Mouse (Mus musculus): ENCODE results near the gene Adsl.
"Not testable (repeated sequence)": the region's sequence is repeated elsewhere in the genome, so short reads cannot be mapped to it uniquely, and the experiment has no call there.

The Adsl gene

DNA sequence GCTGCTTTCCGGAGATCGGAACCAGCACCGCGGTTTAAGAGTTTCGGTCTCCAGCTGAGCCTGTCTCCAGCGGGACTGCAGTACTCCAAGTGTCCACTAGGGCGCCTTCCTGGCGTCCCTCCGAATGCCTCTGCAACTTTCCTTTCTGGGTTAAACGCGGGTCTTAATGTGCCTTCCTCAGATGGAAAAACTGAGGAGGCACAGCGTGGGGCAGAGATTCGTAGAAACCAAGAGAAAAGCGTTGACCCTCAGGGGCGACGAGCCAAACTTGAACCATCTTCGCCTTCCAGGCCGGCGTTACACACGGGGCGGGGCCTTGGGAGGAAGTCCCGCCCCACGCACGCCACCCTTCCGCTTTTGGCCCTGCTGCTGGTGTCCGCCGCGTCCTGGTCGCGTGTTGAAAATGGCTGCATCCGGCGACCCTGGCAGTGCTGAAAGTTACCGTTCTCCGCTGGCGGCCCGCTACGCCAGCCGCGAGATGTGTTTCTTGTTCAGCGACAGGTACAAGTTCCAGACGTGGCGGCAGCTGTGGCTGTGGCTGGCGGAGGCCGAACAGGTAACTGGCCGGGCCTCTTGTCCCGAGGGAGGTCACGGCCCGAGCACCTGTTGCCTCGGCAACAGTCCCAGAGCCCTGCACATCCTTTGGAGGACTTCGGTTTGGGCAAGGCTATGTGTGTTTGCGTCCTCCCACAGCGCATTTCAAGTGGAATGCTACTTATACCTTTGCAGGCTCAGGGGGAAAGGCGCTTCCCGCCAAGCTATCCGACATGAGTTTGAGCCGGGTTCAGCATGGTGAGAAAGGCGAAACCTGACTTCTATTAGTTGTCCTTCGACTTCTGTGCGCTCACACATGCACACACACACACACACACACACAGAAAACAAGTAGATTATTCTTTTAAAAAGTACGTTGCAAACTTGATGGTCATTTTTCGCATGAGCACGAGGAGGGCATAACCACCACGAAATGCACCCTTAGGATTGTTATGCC lies at the start of gene Adsl:
TSS of gene Adsl (plus strand) at position 346 of the 991 bp plus-strand sequence.
- DNase-seq (ENCODE audit: low read depth, low spot score), result peak; percentile 96

DNA sequence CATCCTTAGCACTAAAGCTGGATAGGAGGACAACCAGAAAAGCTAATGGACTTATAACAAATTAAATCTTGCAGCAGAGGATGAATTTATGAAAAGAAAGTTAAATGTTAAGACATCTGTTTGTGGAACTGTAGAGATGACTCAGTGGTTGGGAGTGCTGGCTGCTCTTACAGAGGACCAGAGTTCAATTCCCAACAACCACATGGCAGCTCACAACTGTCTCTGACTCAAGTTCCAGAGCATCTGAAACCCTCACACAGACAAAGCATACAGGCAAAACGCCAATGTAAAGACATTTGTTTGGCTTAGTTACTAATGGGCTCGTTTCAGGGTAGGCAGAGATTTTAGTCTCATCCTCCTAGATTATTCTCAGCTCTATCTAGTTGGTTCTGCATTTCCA lies 48.5 kb upstream of the Adsl start:
- peak; percentile 37 for DNase-seq (ENCODE audit: low read depth, low spot score)

DNA sequence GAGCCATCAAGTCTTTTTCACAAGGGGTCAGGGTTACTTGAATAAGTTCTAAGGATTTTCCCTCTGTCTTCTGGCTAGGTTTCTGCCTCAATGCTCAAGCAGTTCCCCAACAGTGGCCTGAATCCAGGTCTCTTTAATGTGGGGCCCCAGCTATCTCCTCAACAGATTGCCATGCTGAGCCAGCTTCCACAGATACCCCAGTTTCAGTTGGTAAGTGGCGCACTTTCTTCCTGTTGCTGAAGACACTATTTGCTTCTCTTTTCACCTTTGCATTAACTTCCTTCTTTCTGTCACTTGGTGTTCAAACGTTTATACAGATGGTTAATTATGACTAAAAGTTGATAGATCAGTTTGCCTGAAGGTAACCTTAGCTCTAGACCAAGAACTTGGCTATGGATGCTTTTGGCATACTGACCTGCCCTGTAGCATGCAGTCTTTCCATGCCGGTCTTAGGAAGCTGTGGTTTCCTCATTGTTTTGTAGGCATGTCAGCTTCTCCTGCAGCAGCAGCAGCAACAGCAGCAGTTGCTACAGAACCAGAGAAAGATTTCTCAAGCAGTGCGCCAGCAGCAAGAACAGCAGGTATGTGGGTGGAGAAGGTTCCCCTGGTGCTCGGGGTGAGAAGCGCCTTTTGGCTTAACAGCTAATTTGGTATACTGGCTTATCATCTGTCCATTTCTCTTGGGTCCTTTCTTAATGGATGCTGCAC lies 46.3 kb upstream of the Adsl start:
- DNase-seq (ENCODE audit: low read depth, low spot score), result peak; percentile 70

DNA sequence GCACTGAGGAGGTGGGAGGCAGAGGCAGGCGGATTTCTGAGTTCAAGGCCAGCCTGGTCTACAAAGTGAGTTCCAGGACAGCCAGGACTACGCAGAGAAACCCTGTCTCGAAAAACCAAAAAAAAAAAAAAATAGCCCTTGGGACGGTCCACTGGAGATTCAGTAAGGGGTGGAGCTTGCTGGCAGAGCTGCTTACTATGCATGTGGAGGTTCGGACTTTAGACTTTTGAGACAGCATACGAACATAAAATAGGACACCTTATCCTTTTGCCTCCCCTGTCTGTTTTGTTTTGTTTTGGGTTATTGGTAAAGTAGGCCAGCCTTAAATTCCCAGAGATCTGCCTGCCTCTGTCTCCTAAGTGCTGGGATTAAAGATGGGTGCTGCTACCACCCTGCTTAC lies 43.5 kb upstream of the Adsl start:
- DNase-seq (ENCODE audit: low read depth, low spot score), result not testable (repeated sequence)

DNA sequence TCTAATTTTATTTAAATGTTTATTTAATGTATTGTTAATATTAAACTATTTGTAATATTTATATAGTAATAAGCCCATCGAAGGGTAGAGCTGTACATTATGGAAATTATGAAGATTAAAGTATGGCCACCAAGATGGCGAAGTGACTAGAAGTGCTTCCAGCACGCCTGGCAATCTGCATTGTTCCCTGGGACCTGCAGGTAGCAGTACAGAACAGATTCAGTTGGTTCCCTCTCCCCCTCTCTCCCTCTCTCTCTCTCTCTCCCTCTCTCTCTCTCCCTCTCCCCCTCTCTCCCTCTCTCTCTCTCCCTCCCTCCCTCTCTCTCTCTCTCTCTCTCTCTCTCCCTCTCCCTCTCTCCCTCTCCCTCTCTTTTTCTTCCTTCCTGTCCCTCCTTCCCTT lies 38.1 kb upstream of the Adsl start:
- no peak for DNase-seq (ENCODE audit: low read depth, low spot score)

DNA sequence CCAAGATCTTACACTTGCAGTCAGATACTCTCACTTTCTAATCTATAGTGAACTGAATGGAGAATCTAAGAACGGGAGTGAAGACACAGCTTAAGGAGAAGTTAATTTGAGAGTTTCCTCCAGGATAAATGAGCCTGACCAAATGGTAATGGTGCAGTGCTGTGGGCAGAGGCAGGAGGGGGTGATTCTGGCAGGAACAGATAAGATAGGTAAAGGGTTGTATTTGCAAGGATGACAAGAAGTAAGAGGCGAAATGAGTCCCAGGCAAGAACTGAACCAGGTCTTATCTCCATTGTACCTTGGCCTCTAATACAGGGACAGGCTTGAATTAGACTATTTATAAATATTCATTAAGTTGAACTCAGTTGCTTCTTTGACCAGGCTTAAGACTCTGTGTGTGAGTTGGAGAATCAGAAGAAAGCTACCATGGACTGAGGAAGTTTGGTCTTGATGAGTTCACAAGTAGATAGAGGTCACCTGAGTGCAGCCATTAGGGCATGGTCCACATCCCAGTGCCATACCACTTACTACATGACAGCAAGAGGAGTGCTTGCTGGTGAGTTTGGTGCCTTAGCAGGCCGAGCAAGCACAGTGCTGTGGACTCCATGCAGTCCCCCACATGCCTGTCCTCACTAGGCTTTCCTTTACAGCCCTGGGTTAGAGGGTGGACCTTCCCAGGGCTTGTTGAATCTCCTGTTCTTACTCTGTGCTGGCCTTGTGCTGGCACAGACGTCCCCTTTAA lies 37.3 kb upstream of the Adsl start:
- DNase-seq (ENCODE audit: low read depth, low spot score), result no peak

DNA sequence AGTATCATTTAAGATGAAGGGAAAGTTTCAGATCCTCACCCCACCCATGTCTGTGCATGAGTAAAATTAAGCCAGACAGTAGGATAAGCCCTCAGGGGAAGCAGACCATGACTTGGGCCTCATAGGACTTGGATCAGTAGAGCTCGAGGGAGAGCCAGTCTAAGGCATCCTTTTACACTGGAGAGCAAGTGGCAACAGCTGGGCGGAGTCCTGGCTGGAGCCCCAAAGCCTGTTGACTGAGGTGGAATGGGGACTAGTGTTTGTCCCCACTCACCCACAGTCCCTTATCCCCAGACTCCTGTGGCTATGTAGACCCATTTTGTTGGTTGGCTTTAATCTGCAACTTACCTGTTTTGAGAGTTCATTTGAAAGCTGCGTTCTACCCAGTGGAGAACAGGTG lies 36.1 kb upstream of the Adsl start:
- no peak for DNase-seq (ENCODE audit: low read depth, low spot score)

DNA sequence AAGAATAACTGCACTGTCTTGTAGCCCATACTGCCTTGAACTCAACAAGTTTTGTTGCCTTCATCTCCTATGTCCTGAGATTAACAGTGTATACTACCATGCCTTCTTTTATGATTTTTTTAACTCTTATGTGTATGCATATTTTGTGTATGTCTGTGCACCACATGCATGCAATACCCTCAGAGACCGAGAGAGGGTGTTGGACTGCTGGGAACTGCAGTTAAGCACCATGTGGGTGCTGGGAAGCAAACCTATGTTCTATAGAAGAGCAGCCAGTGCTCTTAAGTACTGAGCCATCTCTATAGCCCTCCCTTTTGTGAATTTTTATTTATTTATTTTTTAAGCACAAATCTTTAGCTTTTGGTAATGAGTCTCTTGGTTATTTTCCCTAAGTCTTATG lies 34.5 kb upstream of the Adsl start:
- DNase-seq (ENCODE audit: low read depth, low spot score), result no peak

DNA sequence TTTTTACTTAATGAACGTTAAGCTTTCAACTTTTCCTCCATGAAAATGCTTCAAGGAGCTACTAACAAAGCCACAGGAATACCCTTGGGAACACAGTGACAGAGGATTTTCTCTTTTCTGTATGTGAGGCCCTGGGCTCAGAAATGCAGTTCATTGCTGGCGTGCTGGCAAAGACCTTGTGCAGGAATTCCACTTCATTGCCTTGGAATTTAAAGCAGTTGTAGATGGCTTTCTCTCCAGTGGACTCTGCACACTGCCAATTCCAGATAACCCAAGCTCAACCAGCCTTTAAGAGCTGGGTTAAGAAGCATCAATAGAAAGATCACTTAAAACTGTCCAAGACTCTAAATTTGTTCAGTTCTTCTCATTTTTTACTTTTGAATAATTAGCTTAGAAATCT lies 32.4 kb upstream of the Adsl start:
- DNase-seq (ENCODE audit: low read depth, low spot score), result peak; percentile 56

DNA sequence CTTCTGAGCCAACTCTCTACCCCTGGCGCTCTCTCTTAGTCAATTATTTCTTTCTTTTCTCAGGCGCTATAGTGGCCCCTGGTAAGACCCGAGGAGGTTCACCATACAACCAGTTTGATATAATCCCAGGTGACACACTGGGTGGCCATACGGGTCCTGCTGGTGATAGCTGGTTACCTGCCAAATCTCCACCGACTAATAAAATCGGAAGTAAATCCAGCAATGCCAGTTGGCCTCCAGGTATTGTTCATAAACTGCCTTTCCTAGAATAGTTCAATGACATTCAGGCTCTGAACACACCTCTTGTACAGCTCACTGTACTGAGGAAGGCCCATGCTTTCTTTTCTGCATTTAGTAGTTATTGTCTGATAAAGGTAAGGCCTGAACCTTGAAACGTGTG lies 31.7 kb upstream of the Adsl start:
- DNase-seq (ENCODE audit: low read depth, low spot score), result peak; percentile 44

DNA sequence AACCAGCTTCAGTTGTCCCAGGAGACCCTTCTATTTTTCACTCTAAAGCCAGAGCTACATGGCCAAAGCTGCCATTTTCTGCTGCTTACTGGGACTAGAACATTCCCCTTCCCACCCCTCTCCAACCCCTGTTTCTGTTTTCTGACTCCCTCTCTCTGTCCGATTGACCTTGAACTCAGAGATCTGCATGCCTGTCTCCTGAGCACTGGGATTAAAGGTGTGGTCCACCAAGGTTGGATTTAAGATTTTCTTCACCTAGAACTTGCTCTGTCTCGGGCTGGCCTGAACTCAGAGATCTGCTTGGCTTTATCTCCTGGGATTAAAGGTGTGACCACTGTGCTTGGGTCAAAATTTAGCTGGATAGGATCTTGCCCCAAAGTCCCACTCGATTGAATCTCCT lies 27.9 kb upstream of the Adsl start:
- DNase-seq (ENCODE audit: low read depth, low spot score), result no peak

DNA sequence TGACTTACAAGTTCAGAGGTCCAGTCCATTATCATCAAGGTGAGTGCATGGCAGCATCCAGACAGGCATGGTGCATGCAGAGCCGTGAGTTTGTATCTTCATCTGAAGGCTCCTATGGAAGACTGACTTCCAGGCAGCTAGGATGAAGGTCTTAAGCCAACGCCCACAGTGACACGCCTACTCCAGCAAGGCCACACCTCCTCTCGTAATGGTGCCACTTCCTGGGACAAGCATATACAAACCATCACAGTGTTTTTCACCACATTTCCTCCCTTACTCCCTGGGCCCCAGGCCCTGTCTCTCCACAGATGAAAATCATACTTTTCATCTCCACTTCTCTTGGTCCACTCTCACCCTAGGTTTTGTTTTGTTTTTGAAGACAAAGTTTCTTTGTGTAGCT lies 26.5 kb upstream of the Adsl start:
- no peak for DNase-seq (ENCODE audit: low read depth, low spot score)

DNA sequence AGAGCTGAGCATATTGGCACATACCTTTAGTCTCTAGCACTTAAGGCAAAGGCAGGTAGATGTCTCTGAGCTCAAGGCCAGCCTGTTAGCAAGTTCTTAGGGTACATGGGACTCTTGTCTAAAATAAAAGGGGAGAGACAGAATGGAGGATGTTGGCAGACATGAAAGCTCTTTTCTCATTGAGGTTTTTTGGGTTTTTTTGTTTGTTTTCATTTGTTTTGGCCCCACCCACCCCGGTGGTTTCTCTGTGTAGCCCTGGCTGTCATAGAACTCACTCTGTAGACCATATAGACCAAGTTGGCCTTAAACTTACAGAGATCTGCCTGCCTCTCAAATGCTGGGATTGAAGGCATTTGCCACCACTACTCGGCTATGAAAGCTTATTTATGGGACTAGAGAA lies 24.1 kb upstream of the Adsl start:
- no peak for DNase-seq (ENCODE audit: low read depth, low spot score)

DNA sequence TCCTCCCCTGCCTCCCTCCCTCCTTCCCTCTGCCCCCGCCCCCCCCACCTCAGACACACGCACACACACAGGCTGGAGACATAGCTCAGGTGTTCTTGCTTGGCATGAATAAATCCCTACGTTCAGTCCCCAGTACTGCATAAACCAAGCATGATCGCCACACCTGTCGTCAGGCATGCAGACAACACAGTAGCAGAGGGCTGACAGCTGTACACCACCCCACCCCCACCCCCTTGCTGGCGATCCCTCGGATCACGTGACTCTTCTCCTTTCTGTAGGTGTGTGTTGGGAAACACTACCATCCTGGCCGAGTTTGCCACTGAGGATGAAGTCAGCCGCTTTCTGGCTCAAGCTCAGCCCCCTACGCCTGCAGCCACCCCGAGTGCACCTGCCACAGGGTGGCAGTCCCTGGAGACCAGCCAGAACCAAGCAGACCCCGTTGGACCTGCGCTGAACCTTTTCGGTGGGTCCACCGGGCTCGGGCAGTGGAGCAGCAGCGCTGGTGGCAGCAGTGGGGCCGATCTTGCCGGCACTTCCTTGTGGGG lies 19.4 kb upstream of the Adsl start:
- DNase-seq (ENCODE audit: low read depth, low spot score), result peak; percentile 48

DNA sequence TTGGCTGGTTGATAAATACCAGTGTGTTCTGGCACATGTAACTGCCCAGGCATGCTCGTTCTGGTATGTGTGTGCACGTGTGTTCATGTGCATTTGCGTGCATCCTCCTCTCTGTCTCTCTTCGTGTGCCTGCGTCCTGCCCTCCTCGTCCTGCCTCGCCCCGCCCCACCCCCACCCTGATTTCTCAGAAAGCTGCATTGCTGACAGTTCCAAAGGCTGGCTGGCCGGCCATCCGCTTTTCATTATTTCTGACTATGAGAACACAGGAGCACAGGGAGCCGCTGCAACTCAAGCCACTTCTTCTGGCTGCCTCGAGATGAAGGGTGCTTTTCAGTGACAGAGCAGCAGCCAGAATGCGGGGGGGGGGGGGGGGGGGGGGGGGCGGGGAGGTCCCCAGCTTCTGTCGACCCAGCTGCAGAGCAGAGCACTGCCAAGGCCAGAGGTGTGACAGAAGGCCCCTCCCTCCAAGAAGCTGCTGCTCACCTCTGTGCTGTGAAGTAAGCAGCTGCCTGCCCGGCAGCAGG lies 18.2 kb upstream of the Adsl start:
- peak; percentile 34 for DNase-seq (ENCODE audit: low read depth, low spot score)

DNA sequence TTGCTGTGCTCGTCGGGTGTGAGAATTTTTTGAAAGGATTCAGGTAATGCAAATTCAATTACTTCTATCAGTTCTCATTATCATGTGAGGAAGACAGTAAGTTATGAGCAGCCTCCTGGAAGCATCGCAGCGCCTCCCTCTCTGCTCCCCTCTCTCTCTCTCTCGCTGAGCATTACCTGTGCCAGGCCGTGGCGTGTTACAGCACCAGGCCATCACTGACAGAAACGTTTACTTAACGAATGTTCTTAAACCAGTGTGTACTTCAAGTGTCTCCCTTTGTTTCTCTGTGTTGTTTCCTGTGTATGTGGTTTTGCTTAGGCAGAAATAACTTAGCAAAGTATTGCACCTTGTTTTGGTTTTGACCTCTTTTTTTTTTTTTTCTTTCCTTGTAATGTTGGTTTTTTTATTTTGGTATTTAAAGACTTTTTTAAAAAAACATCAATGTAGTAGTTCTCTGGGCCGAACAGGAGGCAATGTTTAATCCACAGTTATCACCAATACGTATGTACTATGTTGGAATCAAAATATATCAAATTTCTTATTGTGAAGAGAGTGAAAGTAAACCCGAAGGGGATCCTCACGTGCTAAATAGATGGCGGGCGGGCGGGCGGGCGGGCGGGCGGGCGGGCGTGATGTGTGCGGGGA lies 17.5 kb upstream of the Adsl start:
- not testable (repeated sequence) for DNase-seq (ENCODE audit: low read depth, low spot score)

DNA sequence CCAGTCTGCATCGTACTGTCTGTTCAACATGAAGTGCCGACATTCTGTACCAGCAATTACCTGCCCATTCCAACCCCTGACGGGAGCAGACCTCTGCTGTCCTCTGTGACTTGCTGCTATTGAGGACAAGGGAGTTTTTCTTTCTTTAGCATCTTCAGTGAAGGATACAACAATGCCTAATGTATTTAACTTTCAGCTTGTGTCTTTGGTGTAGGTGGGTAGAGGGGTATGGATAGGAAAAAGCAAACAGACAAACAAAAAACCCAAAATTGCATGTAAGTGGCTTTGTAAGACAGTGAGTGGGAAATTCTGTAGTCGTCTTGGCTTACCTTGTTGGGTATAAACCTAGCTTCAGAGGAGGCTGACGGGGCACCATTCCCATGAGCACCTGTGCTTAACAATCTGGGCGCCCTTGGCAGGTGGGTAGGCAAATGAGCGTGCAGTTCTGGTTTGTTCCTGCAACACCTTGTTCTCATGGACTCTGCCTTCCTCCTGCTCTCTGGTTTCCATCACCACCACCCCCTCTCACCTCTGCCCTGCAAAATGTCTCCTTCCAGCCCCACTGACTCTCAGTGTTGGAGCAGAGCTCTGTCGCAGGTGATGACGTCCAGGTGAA lies 16.8 kb upstream of the Adsl start:
- no peak for DNase-seq (ENCODE audit: low read depth, low spot score)

DNA sequence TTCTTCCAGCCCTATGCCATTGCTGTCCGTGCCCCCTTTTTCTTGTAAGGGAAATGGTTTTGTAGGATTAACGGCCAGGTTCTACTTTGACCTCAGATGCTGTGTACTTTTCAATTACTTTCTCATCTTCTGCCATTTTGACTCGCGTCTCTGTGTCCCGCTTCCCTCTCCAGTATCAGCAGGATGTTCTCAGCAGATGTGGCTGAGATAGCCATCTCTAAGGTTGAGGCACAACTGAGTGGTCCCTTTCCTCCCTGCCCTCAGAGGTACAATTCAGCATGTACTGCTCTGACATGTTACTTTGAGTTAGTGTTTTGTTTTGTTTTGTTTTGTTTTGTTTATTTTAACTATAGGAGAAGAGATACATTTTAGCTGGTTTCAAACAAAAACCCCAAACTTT lies 13.4 kb upstream of the Adsl start:
- no peak for DNase-seq (ENCODE audit: low read depth, low spot score)

DNA sequence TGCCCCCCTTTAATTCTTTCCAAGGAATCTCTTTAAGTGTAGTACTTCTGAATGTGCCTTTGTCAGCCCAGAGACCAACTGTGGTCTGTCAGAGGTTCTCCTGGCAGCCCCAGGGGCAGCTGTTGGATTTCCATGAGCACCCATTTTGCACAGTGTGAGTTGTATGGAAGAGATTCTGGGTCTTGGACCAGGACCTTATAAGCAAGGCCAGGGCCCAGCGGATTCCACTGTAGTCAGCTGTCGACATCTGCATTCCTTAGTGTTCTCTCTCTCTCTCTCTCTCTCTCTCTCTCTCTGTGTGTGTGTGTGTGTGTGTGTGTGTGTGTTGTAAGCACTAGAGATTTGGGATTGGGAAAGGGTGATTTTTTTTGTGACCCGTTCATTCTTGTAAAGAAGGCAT lies 11.6 kb upstream of the Adsl start:
- DNase-seq (ENCODE audit: low read depth, low spot score), result no peak

DNA sequence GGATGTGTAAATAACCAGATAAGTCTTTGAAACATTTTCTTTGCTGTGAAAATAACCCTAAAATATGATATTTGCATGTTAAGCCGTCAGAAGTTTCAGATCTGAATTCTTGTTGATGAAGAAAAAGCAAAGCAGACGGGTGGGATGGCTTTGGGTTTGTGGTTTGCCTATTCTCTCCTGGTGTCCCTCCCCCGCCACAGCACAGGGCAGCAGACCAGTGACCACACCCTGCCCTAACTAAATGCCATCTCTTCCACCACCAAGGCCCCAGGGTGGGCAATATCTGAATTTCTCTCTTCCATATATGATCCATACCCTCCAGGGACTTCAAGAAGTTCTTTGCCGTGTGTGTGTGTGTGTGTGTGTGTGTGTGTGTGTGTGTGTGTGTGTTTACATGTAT lies 9.7 kb upstream of the Adsl start:
- DNase-seq (ENCODE audit: low read depth, low spot score), result no peak

DNA sequence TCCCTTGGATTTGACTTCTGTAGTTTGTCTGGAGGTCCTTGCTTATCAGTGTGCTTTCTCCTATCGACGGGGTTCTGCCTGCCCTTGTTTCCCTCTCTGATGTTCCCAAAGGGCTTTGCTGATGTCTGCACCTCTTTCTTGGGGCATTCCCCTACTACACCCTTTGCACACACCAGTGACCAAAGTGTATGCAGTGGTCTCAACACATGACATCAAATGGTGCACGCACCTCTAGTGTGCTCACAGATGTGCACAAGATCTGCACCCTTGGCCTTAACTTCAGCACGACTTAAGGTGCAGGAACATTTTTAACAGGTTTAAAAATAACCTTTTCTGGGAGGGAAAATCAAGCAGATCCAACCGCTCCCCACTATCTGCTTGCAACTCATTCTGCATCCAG lies 8.9 kb upstream of the Adsl start:
- no peak for DNase-seq (ENCODE audit: low read depth, low spot score)
